Mouse (Mus musculus) cerebellum, postnatal 14 days (tissue): ENCODE results near the gene Smtnl2.

ENCODE experiments used
- DNase-seq, 2 experiments: peaks; one replicate each; pipeline ENCODE4 v3.0.0; 2021; ENCODE audit warnings: mixed read lengths in 2 of 2

Gene Smtnl2

DNA sequence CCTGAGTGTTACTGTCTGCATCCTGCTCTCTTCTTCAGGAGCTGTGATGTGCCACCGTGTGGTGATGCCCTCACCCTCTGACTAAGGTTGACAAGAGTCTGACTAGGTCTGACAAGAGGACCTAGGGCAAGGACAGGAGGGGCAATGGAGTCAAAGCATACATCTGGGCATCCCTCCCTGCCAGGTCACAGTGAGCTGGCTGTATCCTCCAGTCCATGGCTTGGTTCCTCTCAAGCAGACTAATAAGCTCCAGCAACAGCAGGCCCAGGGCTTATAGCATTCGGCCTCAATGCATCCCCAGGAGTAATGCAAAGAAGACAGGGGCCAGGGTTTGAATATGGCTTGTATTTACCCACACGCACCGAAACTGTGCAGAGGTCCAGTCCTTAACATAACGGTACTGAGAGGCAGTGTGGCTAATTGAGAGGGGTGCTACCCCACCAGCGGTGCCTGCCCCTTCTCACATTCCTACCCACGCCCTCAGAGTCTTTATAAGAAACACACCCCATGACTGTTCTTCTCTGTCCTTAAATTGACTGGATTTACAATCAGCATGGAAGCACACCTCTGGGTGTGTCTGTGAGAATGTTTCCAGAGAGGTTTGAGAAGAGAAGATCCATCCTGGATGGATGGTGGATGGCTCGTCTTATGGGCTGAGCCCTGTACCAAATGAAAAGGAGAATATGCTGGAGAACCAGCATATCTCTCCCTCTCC, 13.5 kb downstream of the Smtnl2 start:
- no peak for DNase-seq

DNA sequence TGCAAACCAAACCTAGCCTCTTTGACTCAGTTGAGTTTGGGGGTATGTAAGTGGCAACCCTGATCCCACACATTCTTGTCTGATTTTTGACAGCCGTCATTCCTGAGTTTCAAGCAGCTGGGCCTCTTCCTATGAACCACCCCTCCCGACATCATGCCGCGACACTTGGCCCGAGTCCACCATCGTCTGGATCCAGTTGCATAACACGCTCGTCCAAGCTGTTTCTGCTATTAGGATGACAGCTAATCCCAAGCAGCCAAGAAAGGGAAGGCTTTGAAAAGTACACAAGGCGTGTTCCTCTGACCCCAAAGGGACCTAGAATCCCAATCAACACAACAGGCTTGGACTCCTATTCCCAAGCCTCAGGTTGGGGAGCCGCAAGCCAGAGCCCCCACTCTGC, 14.4 kb downstream of the Smtnl2 start:
- peak; percentile 55 to 77 for DNase-seq

DNA sequence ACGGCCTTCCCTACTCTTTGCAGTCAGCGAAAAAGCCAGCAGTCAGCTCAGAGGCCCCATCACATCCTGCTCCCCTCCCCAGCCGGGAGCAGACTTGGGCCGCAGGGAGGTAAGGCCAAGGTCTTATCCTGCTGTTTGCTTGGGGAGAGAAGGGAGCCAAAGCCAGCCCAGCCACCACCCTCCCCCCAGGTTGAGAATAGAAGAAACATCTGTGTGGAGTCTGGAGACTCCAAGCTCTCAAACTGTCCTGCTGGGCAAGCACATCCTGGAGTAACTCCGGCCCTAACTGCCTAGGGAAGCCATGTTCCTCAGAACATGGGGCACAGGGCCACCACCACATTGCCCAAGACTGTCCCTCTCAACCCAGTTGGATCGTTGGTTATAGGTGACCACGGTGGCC, 14.9 kb downstream of the Smtnl2 start:
- no peak for DNase-seq

- no peak for DNase-seq
These were observed 15.9 kb downstream of the Smtnl2 start for GRCm38 (mm10) chr11:72395652-72396051.

DNA sequence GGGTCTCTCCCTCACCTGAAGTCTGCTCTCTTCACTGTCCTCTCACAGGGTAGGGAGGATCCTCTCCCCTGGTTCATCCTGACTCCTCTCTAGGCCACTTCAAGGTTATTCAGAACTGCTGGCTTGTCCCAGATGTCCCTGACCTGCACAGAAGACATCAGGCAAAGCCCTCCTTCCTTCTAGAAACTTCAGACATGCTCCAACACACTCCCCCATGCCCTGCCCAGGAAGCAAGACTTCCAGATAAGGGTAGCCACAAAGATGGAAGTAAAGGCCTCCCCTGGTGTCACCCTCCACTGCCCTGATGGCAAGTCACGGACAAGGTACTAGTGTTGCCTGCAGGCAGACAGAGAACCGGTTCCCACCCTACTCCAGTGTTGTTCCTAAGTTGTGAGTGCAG, 16.8 kb downstream of the Smtnl2 start:
- no peak for DNase-seq

DNA sequence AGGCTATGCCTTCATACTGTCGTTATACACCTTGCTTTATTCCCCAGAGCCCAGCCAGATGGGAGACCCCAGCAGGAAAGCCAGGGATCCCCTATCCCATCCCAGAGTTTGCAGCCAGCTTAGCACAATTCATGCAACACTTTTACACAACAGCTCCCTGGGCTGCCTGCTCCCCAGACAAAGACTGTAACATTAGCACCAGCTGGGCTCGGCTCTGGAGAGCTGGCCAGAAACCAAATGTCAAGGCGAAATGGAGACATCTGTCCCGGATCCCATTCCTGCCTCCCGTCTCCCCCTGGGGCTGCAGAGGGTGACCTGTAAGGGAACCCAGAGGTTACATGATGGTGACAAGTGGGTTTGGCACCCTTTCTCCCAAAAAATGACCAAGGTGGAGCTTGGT, 17.8 kb downstream of the Smtnl2 start:
- DNase-seq: peak in 1 of 2 experiments; percentile 18

DNA sequence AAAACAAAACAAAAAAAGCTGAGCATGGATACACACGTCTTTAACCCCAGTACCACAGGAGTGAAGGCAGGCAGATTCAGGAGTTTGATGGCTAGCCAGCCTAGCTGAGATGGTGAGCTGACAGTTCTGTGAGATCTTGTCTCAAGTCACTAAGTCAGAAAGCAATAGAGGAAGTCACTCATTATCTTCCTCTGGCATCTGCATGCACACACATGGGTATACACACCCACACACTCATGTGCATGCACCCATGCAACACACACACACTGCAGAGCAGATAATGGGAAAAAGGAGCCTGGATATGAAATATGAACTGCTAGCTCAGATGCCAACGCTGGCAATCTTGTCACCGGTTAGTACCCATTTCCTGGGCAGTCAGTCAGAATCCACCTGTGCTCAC, 18.3 kb downstream of the Smtnl2 start:
- no peak for DNase-seq

DNA sequence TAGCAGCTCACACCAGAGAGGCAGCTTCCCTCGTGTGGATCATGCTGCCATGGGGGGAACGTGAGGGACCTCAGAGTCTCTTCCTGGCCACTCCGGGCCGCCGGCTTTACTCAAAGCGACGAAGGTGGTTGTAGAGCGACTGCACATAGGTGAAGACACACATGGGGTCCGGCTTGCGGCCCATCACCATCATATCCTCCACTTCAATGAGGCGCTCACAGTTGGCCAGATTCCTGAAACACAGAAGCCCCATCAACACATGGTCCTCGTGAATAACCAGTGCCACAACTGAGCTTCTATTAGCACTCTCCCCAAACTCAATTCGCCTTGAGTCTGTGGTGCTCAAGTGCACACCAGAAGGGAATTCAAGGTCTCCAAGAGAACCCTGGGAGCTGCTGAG, 20.3 kb downstream of the Smtnl2 start:
- DNase-seq: no peak

- peak in 1 of 2 experiments; percentile 42 for DNase-seq
These were observed 21.9 kb downstream of the Smtnl2 start for GRCm38 (mm10) chr11:72389407-72390142.

DNA sequence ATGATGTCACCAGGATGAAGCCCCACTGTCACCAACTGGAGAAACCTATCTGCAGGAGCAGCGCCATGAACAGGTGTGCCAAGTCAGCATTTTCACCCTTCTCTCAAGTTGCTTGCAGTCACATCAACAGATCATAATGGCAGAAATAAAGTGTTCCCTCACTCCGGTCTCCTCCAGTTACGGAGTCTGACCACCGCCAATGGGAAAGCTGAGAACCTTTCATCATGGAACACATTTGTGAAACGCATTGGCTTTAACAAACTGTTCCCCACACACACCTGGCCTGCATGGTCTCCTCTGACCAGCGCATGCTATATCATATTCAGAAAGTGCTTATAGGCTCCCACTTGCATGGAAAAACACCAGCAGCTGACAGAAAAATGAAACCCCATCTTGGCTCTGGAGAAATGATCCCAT, 23.4 kb downstream of the Smtnl2 start:
- DNase-seq: no peak

GRCm38 (mm10) chr11:72379351-72379750, 32.2 kb downstream of the Smtnl2 start:
- DNase-seq: no peak

DNA sequence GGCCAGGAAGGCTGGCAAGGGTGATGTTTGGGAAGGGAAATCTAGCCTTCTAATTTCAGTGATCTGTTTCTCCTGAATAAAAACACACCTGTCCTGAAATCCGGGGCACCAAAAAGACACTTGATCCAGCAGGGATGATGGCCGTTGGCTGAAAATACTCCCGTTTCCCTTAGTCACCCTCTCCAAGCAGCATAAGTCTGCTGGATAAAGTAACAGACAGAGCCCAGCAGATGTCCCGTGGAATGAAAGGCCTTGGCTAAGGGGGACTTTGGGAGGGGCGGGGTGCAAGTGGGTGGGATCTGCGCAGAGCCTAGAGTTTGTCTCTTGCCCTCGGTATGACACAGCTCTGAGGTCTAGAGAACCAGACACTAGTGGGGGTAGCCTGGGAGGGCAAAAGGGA, 33.3 kb downstream of the Smtnl2 start:
- no peak for DNase-seq

DNA sequence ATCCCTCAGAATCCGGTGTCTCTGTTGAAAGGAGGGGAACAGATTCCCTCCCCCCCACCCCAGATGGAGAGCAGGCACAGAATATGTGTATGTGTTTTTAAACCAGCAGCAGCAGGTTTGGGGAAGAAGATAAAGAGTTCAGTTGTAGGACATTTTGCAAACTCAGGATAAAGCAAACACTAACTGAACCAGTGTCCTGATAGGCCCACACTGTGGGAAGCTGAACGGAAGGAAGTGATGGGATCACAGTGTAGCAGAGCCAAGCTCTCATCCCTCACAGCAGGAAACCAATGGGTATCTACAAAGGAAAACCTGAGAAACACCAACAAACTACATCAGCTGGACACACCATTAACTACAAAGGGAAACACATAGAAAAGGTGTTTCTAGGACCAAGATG, 35.0 kb downstream of the Smtnl2 start:
- DNase-seq: no peak

GRCm38 (mm10) chr11:72369904-72370672, 41.4 kb downstream of the Smtnl2 start:
- no peak for DNase-seq

GRCm38 (mm10) chr11:72367934-72368674, 43.4 kb downstream of the Smtnl2 start:
- DNase-seq: peak; percentile 29 to 32

DNA sequence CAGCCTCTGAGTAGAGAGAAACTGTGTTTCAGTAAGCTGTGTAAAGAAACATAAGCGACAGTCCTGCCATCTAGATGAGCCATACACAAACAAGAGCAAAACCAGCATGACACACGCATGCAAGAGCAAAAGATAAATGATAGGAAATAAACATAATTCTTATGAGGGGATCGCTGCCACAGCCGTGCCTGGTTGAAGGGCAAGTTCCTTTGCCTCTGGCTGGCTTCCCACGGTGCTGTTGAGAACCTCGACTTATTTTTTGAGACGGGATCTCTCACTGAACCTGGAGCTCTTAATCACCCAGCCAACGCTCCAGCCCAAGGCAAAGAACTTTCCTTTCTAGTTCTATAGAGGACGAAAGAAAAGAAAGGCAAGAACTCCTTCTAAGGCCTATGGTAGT, 45.4 kb downstream of the Smtnl2 start:
- DNase-seq: no peak

DNA sequence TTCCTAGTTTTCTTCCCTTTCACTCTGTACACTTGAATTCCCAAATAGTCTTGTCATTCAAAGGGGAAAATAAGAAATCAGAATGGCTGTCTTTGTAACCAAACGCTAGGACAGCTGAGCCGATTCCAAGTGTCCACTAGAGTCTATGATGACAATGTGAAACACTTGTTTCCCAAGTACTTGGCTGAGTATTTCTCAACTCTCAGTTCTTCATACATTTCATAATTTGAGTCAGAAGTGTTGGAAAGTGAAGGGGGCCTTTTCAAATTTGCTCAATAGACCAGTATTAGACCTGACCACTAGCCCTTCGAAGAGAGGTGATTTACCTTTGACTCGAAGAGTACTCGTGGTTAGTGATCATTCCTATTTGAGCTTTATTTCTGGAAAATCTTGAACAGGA, 47.0 kb downstream of the Smtnl2 start:
- no peak for DNase-seq

GRCm38 (mm10) chr11:72363523-72364240, 47.8 kb downstream of the Smtnl2 start:
- peak in 1 of 2 experiments; percentile 46 for DNase-seq

GRCm38 (mm10) chr11:72362347-72362741, 49.2 kb downstream of the Smtnl2 start, which contains the start of gene Tekt1:
Gene Tekt1 (minus strand): TSS chr11:72362442.
- DNase-seq: no peak

- DNase-seq: peak; percentile 72 to 78
These were observed 49.8 kb downstream of the Smtnl2 start for GRCm38 (mm10) chr11:72361385-72362346.
